ENCODE assay signal across 7 mouse cellular contexts in the genomic region with DNA sequence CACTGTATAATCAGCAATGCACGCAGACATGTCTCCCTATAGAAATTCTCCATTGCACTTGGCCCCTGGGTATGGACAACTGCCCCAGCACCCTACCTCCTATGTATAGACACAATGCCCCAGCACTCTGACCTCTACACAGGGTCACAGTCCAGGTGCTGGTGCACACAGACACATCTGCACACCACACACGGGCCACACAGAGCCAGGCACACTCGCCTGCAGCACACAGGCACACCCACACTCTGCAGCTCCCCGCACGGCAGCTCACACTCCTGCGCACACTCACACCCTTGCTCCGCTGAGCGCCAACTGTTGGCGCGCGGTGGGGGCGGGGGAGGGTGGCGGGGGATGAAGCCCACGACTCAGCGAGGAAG.
DNase-seq lines count a peak whose midpoint lies in the region; ATAC-seq lines count a peak whose summit lies in the region.

No protein-coding gene starts in this region.

- no peak for ATAC-seq in lung, embryonic 16.5 days (ENCODE audit: low read depth)
- ATAC-seq in embryonic facial prominence, embryonic 11.5 days (replicated peaks; ENCODE audit: insufficient number of reproducible peaks, low FRiP score, low TSS enrichment, low read depth) = no peak; the same call in 1 of the 2 replicates
- ATAC-seq in hindbrain, embryonic 14.5 days (ENCODE audit: low FRiP score) = peak; percentile 68
- ATAC-seq in midbrain, embryonic 11.5 days (ENCODE audit: low FRiP score) = peak; percentile 67
- no peak for ATAC-seq in monocyte, adult 5-6 weeks (replicated peaks; ENCODE audit: insufficient number of reproducible peaks, low FRiP score, low TSS enrichment, poor library complexity, severe bottlenecking)

- H3K36me3 ChIP-seq in lung, embryonic 16.5 days (ENCODE audit: control insufficient read depth, insufficient read depth, low read length) = no peaks in the 10 kb centered on the region
- H3K36me3 ChIP-seq in embryonic facial prominence, embryonic 11.5 days (replicated peaks; ENCODE audit: control insufficient read depth, insufficient read depth, low read depth, low read length) = no peaks in the 10 kb centered on the region
- H3K36me3 ChIP-seq in hindbrain, embryonic 14.5 days (replicated peaks; ENCODE audit: control insufficient read depth, insufficient read depth) = no peaks in the 10 kb centered on the region
- H3K36me3 ChIP-seq in midbrain, embryonic 11.5 days (ENCODE audit: control insufficient read depth, insufficient read depth, low read length) = no peaks in the 10 kb centered on the region

- DNase-seq in lung, postnatal 25 days (ENCODE audit: low spot score) = no peak
- no peak for DNase-seq in embryonic facial prominence, embryonic 11.5 days (ENCODE audit: low spot score)
- DNase-seq in hindbrain, embryonic 14.5 days (ENCODE audit: low spot score) = no peak
- peak; percentile 93 for DNase-seq in midbrain, embryonic 11.5 days (ENCODE audit: low spot score, missing footprints)
- no peak for DNase-seq in urinary bladder, postnatal 36 days (ENCODE audit: low spot score in 2 of 2)

- H3K27ac ChIP-seq in lung, embryonic 16.5 days (ENCODE audit: low read length) = peak overlapping the region; percentile 91
- peak overlapping the region; percentile 78 for H3K27ac ChIP-seq in embryonic facial prominence, embryonic 11.5 days (replicated peaks; ENCODE audit: low read depth, low read length)
- H3K27ac ChIP-seq in hindbrain, embryonic 14.5 days = peak overlapping the region; percentile 96
- peak overlapping the region; percentile 95 for H3K27ac ChIP-seq in midbrain, embryonic 11.5 days (ENCODE audit: low read depth, low read length)

- H3K27me3 ChIP-seq in lung, embryonic 16.5 days (ENCODE audit: control insufficient read depth, insufficient read depth, low read depth, low read length) = no peaks in the 10 kb centered on the region
- H3K27me3 ChIP-seq in embryonic facial prominence, embryonic 11.5 days (ENCODE audit: control insufficient read depth, insufficient read depth, low read length) = no peaks in the 10 kb centered on the region
- no peaks in the 10 kb centered on the region for H3K27me3 ChIP-seq in hindbrain, embryonic 14.5 days (ENCODE audit: control insufficient read depth, insufficient read depth, low read length)
- no peaks in the 10 kb centered on the region for H3K27me3 ChIP-seq in midbrain, embryonic 11.5 days (ENCODE audit: control insufficient read depth, insufficient read depth, low read length)

- WGBS in lung, embryonic 16.5 days = 6% methylated on average over 15 of the region's 15 CpGs
- WGBS in embryonic facial prominence, embryonic 11.5 days = 3% methylated on average over 15 of the region's 15 CpGs
- 4% methylated on average over 15 of the region's 15 CpGs for WGBS in hindbrain, embryonic 14.5 days
- 9% methylated on average over 14 of the region's 15 CpGs for WGBS in midbrain, embryonic 11.5 days

- peak overlapping the region; percentile 86 for H3K4me2 ChIP-seq in lung, embryonic 16.5 days (ENCODE audit: low read depth, low read length)
- H3K4me2 ChIP-seq in embryonic facial prominence, embryonic 11.5 days (ENCODE audit: low read depth, low read length) = peak overlapping the region; percentile 92
- peak overlapping the region; percentile 82 for H3K4me2 ChIP-seq in hindbrain, embryonic 14.5 days (replicated peaks)
- H3K4me2 ChIP-seq in midbrain, embryonic 11.5 days = peak overlapping the region; percentile 75

- no peaks in the 10 kb centered on the region for H3K9me3 ChIP-seq in lung, embryonic 16.5 days (ENCODE audit: control insufficient read depth, low read length)
- no peaks in the 10 kb centered on the region for H3K9me3 ChIP-seq in embryonic facial prominence, embryonic 11.5 days (replicated peaks; ENCODE audit: control insufficient read depth, low read length)
- H3K9me3 ChIP-seq in hindbrain, embryonic 14.5 days (ENCODE audit: control insufficient read depth, low read length) = no peaks in the 10 kb centered on the region
- no peaks in the 10 kb centered on the region for H3K9me3 ChIP-seq in midbrain, embryonic 11.5 days (ENCODE audit: control insufficient read depth, low read length)

- H3K9ac ChIP-seq in lung, embryonic 16.5 days (ENCODE audit: low read length) = peak overlapping the region; percentile 79
- H3K9ac ChIP-seq in embryonic facial prominence, embryonic 11.5 days (replicated peaks; ENCODE audit: low read length) = peak overlapping the region; percentile 83
- H3K9ac ChIP-seq in hindbrain, embryonic 14.5 days = peak overlapping the region; percentile 70
- peak overlapping the region; percentile 84 for H3K9ac ChIP-seq in midbrain, embryonic 11.5 days (ENCODE audit: low read length)

- peak overlapping the region; percentile 55 for H3K4me3 ChIP-seq in lung, embryonic 16.5 days (ENCODE audit: low read length)
- peak overlapping the region; percentile 45 for H3K4me3 ChIP-seq in embryonic facial prominence, embryonic 11.5 days (ENCODE audit: low read depth, low read length)
- H3K4me3 ChIP-seq in hindbrain, embryonic 14.5 days (replicated peaks; ENCODE audit: low read length) = peak overlapping the region; percentile 33
- peak overlapping the region; percentile 35 for H3K4me3 ChIP-seq in midbrain, embryonic 11.5 days (ENCODE audit: low read depth, low read length)

- H3K4me1 ChIP-seq in lung, embryonic 16.5 days (replicated peaks; ENCODE audit: control insufficient read depth, insufficient read depth, low read length) = peaks cover 54% of the 10 kb centered on the region
- H3K4me1 ChIP-seq in embryonic facial prominence, embryonic 11.5 days (ENCODE audit: control insufficient read depth, insufficient read depth, low read length) = peaks cover 24% of the 10 kb centered on the region
- peaks cover 65% of the 10 kb centered on the region for H3K4me1 ChIP-seq in hindbrain, embryonic 14.5 days (replicated peaks; ENCODE audit: control insufficient read depth, insufficient read depth, low read length)
- H3K4me1 ChIP-seq in midbrain, embryonic 11.5 days (ENCODE audit: control insufficient read depth, insufficient read depth, low read length) = peaks cover 64% of the 10 kb centered on the region

Comparison
In these comparisons a context has a peak if more than half of its experiments do, and no peak if none do; other contexts are left out.
1. ATAC-seq: peak in hindbrain, embryonic 14.5 days (single experiment) and midbrain, embryonic 11.5 days (single experiment); none in lung, embryonic 16.5 days (single experiment), embryonic facial prominence, embryonic 11.5 days (single experiment) and monocyte, adult 5-6 weeks (single experiment).
2. Peak in every context shown above with its lines, with median percentiles within 50 percentile points of each other: H3K27ac ChIP-seq, H3K4me2 ChIP-seq, H3K4me3 ChIP-seq and H3K9ac ChIP-seq.